Mouse (Mus musculus) ES-CJ7 (cell line): ENCODE measurements at regions not wholly inside any gene's neighbourhood (a gene's known extent, or its start where the extent isn't known, plus 50 kb on each side); places are given as distances from the start of the nearest gene placed in this dataset.
A peak's percentile ranks its signal among the peaks of the same experiment; 100 is the strongest.

Experiments used
- DNase-seq: peaks from one replicate; pipeline ENCODE4 v3.0.0; 2011; ENCODE audit warnings: low read depth, low spot score

DNA sequence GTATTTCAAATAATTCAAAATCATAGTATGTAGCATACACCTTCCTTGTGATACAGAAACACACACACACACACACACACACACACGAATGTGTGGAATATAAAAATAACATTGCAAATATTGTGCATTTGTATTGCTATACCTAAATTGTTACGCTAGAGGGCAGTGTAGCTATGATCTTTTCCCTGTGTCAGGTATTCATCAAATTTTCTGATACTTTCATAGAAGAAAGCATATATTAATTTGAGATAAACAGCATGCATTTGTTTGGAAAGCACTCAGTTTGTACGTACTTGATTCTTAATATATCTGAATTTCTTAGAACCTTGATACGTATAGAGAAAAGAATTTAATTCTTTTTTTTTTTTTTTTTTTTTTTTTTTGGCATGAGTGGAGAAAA, 1700.9 kb upstream of the Sel1l start:
- DNase-seq, result no peak

DNA sequence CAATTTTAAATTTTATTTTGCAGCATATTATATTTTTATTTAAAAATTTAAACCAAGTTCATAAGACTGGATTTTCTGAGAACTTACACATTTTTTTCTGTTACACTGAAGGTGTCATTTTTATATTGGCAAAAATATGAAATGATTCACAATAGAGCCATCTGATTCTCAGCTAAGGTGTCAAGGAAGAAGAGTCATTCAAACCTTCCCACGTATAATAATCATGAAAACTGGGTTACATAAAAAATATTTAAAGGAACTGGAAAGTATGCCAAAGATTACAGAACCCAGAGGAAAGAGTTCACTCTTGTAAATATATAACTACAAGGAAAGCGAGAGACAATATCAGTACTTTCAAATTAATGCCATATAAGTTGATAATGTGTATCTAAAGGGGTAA, 1674.5 kb upstream of the Sel1l start:
- DNase-seq, result no peak

DNA sequence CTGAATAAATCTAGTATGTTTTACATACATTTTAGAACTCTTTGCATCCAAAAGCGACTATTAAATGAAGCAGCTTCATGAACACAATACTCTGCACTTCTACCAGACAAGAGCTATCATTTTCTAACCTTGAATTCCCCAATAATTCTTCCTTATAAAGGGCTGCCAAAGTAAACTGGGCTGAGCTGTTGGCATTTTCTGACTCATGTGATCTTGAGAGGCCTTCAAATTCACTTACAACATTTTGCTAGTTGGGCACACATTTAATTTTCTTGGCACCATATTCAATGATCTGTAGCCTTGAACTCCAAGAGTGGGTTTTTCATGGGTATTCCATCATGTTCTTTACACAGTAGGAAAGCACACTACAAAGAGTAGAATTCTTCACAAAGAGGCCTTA, 1637.4 kb upstream of the Sel1l start:
- DNase-seq, result no peak

DNA sequence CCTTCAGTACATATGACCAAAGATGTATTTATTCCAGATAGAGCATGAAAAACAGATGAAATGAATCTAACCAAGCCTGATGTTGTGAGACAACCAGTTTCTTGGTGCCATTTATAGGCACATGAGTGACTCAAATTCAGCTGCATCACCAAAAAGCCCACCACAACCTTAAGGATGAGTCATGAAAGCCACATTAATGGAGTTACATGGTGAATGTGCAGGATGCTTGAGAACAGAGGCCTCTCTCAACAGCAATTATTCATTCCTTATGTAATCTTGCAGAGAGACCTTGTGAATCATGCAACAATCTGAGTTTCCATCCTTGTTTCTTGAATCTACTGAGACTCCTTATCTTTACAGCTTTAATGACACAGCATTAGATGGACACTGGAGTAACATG, 1613.1 kb upstream of the Sel1l start:
- DNase-seq, result no peak

DNA sequence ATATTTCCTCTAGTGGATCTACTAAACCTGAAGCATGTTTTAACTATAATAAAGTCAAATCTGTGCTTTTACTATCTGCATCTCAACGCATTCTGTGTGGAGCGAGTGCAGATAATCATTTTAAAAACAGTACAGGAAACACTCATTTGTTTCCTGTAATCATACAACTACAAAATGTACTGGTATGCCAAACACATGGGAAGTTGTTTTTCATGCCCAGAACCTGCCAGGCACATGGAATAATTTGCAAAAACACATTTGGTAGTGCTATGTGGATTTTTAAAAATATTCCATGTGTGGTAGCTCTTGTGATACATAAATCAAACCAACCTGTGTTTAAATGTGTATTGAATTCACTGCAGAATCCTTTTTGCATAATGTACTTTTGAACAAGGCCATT, 1600.5 kb upstream of the Sel1l start:
- DNase-seq, result no peak

DNA sequence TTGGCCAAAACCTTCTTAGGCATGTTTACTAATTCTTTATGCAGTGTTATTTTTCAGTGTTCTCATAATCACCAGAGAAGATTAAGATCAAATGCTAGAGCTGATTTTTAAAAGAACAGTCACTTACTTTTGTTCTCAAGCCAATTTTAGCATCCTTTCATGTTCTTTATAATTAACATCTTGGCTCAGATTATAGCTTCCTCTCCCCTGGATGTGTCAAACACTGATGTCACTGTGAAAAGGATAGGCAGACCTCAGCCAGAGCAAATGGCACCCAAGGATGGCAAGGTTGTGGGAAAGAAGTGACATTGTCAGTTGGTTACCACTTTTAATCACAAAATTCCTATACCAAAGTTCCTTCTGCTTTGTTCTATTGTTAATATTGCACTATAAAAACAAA, 1580.3 kb upstream of the Sel1l start:
- no peak for DNase-seq

DNA sequence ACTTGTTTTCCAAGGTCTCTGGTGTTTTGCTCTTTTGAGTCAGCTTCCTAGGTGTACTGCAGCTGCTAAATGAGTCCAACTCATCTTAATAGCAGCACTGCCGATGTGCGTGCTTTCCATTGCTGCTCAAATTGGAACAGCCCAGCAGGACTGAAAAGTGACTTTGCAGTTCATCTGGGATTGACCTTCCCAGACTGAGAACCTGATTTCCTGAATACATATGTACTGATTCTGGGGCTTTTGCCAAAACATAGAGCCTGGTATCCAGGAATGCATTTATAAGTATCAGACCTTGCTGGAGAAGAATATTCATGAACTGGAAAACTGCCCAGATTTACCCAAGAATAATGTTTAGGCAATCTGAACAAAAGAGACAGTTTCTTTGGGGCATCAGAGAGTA, 1579.0 kb upstream of the Sel1l start:
- DNase-seq, result no peak

DNA sequence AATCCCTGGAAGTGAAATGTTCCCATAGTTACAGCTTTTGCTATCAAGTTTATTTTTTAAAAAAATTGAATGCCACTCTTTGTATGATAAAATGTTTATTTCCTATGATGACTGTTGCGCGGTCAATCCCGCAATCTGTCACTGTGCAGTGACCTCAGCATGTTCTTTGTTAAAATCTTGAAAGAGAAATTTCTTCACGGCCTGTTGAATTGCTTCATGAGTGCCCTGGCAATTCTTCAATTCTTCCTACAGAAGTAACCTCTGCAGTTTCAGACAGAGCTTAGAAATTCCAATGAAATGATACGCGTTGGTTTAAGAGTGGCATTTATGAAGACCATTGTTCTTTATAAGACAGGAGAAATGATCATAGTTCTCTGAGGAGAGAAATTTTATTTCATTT, 1567.4 kb upstream of the Sel1l start:
- DNase-seq, result no peak

DNA sequence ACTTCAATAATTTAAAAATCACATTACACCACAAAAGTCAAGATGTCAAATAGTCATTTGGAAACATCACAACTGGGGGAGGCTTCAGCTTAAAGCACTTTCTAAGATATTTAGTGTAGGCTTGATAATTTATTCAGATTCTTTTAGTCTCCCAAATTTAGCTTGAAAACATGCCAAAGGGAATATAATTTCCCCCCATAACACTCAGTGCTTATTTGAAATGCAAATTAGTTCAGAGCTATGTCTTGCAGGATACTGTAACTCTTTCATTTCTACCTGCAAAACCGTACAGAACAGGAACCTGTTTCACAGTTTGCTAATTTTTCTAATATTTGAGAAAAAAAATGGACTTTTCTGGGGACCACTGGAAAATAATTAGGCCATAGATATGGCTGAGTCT, 1566.8 kb upstream of the Sel1l start:
- no peak for DNase-seq

DNA sequence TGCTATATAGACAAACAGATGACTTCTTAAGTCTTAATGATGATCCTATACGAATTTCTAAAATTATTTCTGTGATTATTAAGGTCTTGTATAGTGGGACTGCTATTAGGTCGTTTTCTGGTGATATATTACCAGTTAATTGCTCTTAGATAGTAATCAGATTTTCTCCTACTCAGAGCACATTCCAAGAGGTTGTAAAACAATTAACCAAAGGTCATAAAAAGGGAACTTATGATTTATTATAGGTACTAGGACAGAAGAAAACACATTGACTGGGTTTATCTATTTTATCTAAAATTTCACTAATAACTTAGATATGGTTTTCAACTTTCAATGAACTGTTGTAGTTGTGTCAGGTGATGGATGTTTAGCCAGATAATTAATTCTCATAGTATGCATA, 1536.6 kb upstream of the Sel1l start:
- DNase-seq, result no peak

DNA sequence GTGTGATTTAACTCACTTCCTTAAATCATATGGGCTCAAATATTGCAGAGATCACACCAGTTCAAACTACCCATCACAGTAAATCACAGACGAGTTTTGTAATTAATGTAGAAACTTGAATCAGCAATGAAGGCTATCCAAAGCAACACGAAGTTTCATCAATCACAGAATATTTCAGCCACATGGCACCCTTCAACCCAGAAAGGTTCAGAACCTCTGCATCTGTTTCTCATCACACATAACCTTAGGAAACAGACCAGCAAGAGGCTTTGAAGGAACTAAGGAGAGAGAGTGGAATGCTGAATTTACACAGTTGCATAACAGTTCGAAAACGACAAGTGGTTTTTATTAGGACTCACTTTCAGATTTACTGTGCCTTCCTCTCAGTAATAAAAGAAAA, 1494.0 kb upstream of the Sel1l start:
- no peak for DNase-seq

DNA sequence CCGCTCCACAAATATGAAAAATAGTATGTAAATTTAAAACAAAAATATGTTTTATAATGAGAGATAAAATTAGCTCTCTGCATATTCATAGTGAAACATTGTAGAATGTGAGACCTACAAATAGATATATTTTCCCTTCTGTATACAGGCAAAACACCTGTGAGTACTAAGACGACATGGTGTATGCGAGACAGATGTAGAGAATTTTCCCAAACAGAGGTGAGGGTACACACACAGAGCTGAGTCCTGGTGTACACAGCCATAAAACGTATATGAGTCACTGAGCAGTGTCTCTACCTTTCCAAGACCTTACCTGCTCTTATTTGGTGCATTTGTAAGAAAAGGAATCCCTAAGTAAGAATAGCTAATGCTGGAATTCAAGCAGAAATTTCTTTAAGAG, 1493.6 kb upstream of the Sel1l start:
- DNase-seq, result no peak

DNA sequence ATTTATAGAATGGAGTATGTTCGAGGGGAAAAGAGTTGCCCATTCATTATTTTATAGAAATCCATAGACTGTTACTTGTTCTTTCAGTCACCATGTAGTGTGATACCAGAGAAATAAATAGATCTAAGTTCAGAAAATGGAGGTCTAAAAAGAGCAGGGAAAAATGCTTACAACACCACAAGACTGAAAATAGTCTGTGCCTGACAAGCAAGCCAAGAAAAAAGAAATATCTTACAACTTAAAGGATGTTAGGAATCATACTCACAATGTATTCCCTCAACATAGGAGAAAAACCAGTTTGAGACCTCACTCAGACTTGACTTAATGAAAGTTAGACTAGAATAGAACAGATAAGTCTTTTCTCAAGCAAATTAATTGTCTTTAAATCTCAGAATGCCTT, 1486.6 kb upstream of the Sel1l start:
- no peak for DNase-seq

DNA sequence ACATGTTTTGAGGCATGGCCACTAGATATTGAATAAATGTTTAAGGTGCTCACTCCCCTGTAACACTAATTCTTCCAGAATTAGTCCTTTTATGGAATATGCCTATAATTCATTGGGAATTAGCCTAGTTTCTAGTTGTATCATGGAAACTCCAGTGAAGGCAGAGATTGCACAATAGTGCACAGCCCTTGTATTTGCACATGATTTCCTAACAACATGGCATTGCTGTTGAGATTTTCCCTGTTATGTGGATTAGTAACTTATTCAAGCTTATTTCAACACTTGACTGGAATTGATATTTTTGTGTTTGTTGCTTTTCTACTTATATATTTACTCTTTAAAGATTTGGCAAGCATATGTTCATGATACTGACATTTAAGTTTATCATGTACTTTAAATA, 1463.3 kb upstream of the Sel1l start:
- no peak for DNase-seq

DNA sequence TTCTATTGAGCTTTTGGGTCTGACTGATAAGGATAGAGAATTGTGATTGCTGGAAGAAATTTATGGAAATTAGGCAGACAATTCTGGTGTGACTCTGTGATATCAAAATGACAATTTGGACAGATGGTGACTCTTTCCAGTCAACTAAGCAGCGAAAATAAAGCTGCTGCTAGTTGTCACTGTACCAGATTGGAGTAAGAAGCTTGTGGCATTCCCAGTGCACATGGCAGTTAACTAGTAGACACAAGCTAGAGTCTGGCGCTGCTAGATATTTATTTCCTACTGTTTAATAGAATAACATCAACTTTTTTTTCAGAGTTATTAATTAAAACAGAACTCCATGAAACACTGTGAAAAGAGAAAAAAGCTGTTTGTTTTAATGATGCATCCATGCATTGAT, 1432.9 kb upstream of the Sel1l start:
- no peak for DNase-seq

DNA sequence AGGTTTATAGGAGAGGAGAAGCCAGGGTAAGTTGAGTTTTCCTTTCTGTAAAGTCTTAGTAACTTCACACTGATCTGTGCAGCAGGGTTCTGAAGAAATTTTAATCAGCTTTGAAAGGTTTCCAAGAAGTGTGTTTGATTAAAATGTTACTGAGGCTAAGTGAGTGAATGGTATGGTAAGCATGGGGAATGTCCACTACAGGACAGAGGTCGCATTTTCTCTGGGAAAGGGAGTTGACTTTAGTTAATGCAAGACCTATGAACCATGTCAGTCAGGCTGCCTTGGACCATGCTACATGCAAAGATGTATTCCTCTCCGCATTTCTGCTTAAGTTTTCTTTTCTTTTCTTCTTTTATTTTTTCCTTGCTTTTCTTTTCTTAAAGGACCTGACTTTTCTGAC, 1424.7 kb upstream of the Sel1l start:
- no peak for DNase-seq

DNA sequence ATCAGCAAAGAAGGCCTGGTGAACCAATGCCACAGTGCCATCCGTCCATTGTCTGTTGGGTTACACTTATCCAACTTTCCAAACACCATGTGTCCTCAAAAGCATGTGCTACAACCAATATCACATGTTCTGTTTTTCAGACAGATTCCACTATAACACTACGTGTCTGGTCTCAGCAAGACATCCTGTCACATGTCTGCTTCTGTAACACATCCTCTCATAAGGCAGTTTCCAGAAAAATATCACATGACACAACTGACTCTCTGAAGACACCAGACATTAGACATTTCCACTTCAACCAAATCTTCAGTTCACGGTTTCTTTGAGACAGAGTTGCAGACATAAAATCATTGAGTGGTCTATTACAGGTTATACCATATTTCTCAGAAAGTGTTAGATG, 1381.3 kb upstream of the Sel1l start:
- DNase-seq, result no peak

DNA sequence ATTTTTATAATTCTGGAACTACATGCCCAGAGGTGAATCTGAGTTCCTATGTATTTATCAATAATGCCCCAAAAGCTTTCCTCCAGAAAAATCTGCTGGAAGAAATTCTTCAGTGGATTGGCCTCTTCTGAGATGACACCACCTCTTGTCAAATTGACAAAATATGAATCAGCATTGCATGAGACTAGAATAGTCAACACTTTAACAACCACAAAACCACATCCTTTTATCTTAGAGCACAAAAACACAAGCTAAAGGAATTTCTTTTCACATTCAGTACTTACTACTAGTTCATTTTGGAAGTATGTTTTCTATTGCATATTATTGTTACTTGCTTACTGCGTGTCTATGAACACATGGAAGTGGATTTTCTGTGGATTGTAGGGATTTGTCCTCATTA, 1377.9 kb upstream of the Sel1l start:
- no peak for DNase-seq

DNA sequence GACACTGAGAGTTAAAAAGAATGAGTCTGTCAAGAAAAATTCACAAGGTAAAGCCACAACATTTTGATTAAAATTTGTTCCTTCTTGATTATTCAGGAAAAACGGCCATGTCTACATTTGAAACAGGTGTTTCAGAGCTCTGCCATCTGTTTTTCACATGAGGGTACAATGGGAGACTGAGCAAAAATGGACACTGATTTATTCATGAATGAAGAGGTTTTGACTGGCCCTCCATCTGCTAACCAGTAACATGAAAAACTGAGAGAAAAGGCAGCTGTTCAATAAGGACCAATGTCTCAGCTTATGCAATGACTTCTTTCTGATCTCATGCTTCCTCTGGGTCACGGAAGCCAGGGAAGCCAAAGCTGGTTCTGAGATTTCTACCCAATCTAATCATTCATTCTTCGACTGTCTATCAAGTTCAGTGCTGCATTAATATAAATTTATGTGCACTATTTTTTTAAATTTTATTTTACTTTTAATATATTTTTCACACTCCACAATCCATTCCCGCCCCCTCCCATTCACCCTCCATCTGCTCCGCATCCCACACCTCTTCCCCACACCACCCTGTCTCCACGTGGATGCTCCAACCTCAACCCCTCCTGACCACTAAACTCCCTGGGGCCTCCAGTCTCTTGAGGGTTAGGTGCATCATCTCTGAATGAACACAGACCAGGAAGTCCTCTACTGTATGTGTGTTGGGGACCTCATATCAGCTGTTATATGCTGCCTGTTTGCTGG, 1372.4 kb upstream of the Sel1l start:
- no peak for DNase-seq

DNA sequence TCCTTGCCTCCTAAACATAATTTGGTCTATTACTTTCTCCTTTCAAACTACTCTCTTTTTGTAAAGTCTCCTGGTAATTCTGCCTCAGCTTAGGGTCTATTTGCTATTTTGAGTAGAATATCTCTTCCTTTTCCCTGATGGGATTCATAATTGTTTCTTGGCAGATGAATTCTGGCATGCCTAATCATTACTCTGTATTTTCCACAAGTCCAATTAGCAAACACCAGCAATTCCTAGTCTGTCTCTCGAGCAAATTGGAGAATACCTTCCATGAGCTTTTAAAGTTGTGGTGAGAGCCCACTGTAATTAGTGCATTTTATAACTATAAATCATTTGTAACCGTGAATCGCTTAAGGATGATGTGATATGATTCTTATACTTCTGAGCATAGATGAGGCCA, 1358.6 kb upstream of the Sel1l start:
- DNase-seq, result no peak

DNA sequence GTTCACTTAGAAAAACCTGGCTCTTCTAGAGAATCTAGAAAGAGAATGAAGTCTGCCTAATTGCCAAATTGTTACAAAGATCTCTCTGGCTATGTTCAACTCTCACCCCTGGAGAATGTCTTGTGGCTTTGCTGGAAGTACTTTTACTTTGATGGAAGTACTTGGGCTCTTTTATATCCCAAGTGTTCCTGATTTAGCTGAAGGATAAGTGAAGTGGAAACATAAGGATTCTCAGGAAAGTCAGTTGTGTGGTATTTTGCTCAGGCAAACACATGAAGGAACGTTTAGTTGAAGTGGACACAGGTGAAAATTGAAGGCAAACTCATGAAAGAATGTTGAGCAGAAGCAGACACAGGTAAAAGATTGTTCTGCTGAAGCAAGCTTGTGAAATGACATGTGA, 1340.0 kb upstream of the Sel1l start:
- DNase-seq, result no peak

DNA sequence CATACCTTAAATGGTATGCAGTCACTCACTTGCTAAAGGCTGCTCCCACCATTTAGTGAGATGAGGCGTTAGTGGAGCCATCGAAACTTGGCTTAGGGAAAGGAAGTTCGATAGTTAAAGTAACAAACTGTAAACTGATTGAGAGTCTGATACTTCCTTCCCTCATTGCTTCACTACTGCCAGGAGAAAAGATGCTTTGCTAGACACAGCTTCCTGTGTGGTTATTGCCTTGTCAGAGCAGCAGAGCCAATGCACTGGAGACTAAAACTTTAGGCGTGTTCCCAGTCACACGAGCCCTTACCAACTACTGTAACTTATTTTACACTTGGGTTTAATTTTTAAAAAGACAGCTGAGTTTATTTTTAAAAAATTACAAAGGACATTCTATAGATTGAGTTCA, 1324.8 kb upstream of the Sel1l start:
- DNase-seq, result no peak

DNA sequence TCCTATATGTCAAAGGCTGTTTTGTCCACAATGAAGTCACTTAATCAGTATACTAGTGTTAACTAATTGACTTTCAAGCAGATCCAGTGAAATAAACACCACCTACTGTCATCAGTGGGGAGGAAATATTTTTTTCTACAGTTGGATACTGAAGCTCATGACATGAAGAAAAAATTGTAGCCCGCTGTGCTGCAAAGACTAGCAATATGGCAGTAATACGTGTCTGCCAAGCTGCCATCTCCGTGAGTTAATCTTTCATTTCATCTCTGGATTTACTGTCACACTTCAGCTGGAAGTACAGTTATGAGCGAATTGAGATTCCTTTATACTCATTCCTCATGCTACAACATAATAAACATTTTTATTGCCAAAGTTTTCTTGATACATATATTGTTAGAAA, 1311.3 kb upstream of the Sel1l start:
- DNase-seq, result no peak

DNA sequence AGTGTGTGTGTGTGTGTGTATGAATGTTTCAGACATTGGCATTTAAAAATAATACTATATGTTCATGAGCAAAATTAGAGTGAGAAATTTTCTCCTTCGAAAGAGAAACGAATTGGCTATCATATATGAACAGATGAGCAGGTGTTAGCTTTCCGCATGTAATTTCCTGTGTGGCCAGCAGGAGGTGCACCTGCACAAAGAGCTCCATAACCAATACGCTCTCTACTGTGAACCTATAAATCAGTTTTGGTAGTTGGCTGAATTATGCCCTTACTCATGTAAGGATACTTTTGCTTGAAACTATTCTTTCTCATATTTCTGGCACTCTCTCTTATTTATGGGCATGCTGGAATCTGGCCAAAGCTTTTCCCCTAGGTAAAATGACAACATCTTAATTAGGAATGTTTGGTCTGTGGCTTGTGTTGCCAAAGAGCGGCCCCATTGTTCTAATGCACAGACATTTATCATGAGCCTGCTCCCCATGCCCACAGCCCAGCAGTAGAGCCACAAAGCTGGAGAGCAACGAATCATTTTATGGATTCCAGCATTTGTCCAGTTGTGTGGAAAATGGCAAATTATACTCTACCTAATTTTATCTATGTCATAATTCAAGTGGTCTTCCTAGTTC, 1303.8 kb upstream of the Sel1l start:
- peak; percentile 49 for DNase-seq
